8 mouse cellular contexts compared by ENCODE assay signal in genomic region chr2:61402588-61403487, GRCm38 (mm10).
A peak's percentile ranks its signal among the peaks of the same experiment; 100 is the strongest.
DNase-seq lines count a peak whose midpoint lies in the region; ATAC-seq and TF ChIP-seq lines count a peak whose summit lies in the region.

No protein-coding gene starts in this region.

- H3K9ac ChIP-seq in lung, postnatal 0 days (replicated peaks; ENCODE audit: low read depth) = no peak overlapping the region
- H3K9ac ChIP-seq in embryonic facial prominence, embryonic 14.5 days (ENCODE audit: low read depth, low read length) = peak overlapping the region; percentile 51
- H3K9ac ChIP-seq in intestine, embryonic 14.5 days (ENCODE audit: low read length) = peak overlapping the region; percentile 29; the same call in 1 of the 2 replicates

- no peak for TF ChIP-seq POLR2A in myocyte (IDR thresholded peaks at IDR 0.05; ENCODE audit: insufficient read length, low read depth)

- H3K27me3 ChIP-seq in lung, postnatal 0 days (replicated peaks; ENCODE audit: insufficient read depth, low read length) = no peaks in the 10 kb centered on the region
- no peaks in the 10 kb centered on the region for H3K27me3 ChIP-seq in embryonic facial prominence, embryonic 14.5 days (replicated peaks; ENCODE audit: control insufficient read depth, insufficient read depth, low read length)
- no peaks in the 10 kb centered on the region for H3K27me3 ChIP-seq in intestine, embryonic 14.5 days (replicated peaks; ENCODE audit: control insufficient read depth, insufficient read depth, low read length)
- H3K27me3 ChIP-seq in myocyte (ENCODE audit: control insufficient read depth, insufficient read depth, insufficient read length) = no peaks in the 10 kb centered on the region

- no peak overlapping the region for H3K27ac ChIP-seq in lung, postnatal 0 days (ENCODE audit: low read length)
- peak overlapping the region; percentile 39 for H3K27ac ChIP-seq in embryonic facial prominence, embryonic 14.5 days (replicated peaks; ENCODE audit: low read depth, low read length)
- no peak overlapping the region for H3K27ac ChIP-seq in intestine, embryonic 14.5 days (ENCODE audit: low read depth)

- peak overlapping the region; percentile 65 for H3K4me2 ChIP-seq in lung, postnatal 0 days (replicated peaks; ENCODE audit: low read depth, low read length)
- peak overlapping the region; percentile 65 for H3K4me2 ChIP-seq in embryonic facial prominence, embryonic 14.5 days (ENCODE audit: low read depth, low read length)
- peak overlapping the region; percentile 82 for H3K4me2 ChIP-seq in intestine, embryonic 14.5 days (ENCODE audit: low read length)
- H3K4me2 ChIP-seq in myocyte (ENCODE audit: low read depth) = peak overlapping the region; percentile 85

- H3K4me3 ChIP-seq in lung, postnatal 0 days (ENCODE audit: low read depth, low read length) = peak overlapping the region; percentile 38
- H3K4me3 ChIP-seq in embryonic facial prominence, embryonic 14.5 days (ENCODE audit: low read depth, low read length) = peak overlapping the region; percentile 40
- peak overlapping the region; percentile 40 for H3K4me3 ChIP-seq in intestine, embryonic 14.5 days (ENCODE audit: low read depth, low read length)
- H3K4me3 ChIP-seq in myocyte = peak overlapping the region; percentile 20

- no peaks in the 10 kb centered on the region for H3K36me3 ChIP-seq in lung, postnatal 0 days (ENCODE audit: insufficient read depth, low read length)
- no peaks in the 10 kb centered on the region for H3K36me3 ChIP-seq in embryonic facial prominence, embryonic 14.5 days (ENCODE audit: control insufficient read depth, insufficient read depth, low read length)
- no peaks in the 10 kb centered on the region for H3K36me3 ChIP-seq in intestine, embryonic 14.5 days (ENCODE audit: control insufficient read depth, insufficient read depth, low read length)
- no peaks in the 10 kb centered on the region for H3K36me3 ChIP-seq in myocyte (ENCODE audit: control insufficient read depth, insufficient read depth)

- H3K79me2 ChIP-seq in myocyte (ENCODE audit: control insufficient read depth, insufficient read depth) = no peaks in the 10 kb centered on the region

- DNase-seq in lung, postnatal 0 days (ENCODE audit: low spot score) = peak; percentile 15
- DNase-seq in lung, postnatal 25 days (ENCODE audit: low spot score) = no peak
- DNase-seq in embryonic facial prominence, embryonic 14.5 days (ENCODE audit: low spot score) = peak; percentile 19
- no peak for DNase-seq in intestine, embryonic 14.5 days (ENCODE audit: low spot score)
- no peak for DNase-seq in urinary bladder, postnatal 25 days (ENCODE audit: low spot score)
- DNase-seq in thymus, postnatal 25 days = no peak
- DNase-seq in left cerebral cortex, adult 18-20 months (ENCODE audit: low spot score in 2 of 2) = no peak

- H3K4me1 ChIP-seq in lung, postnatal 0 days (ENCODE audit: insufficient read depth, low read depth, low read length) = peaks cover 7% of the 10 kb centered on the region; the same call in 1 of the 2 replicates
- peaks cover 16% of the 10 kb centered on the region for H3K4me1 ChIP-seq in embryonic facial prominence, embryonic 14.5 days (ENCODE audit: control insufficient read depth, insufficient read depth, low read length)
- H3K4me1 ChIP-seq in intestine, embryonic 14.5 days (replicated peaks; ENCODE audit: control insufficient read depth, insufficient read depth, low read length) = peaks cover 8% of the 10 kb centered on the region

- TF ChIP-seq CTCF in lung, postnatal 0 days (IDR thresholded peaks at IDR 0.05) = no peak

- 13% methylated on average over 15 of the region's 15 CpGs for WGBS in lung, postnatal 0 days
- 8% methylated on average over 15 of the region's 15 CpGs for WGBS in embryonic facial prominence, embryonic 14.5 days
- 8% methylated on average over 15 of the region's 15 CpGs for WGBS in intestine, embryonic 14.5 days

- no peaks in the 10 kb centered on the region for H3K9me3 ChIP-seq in lung, postnatal 0 days (ENCODE audit: low read length)
- no peaks in the 10 kb centered on the region for H3K9me3 ChIP-seq in embryonic facial prominence, embryonic 14.5 days (ENCODE audit: control insufficient read depth, low read length)
- no peaks in the 10 kb centered on the region for H3K9me3 ChIP-seq in intestine, embryonic 14.5 days (ENCODE audit: control insufficient read depth, low read length)

- no peak overlapping the region for H3ac ChIP-seq in myocyte (ENCODE audit: control insufficient read depth, insufficient read length)

- no peak for TF ChIP-seq EP300 in lung, postnatal 0 days (IDR thresholded peaks at IDR 0.05)

- no peak for ATAC-seq in lung, postnatal 0 days
- ATAC-seq in embryonic facial prominence, embryonic 14.5 days (ENCODE audit: low read depth) = peak; percentile 42
- ATAC-seq in intestine, embryonic 14.5 days (replicated peaks; ENCODE audit: low FRiP score, low TSS enrichment, low read depth) = peak; percentile 26; the same call in 1 of the 2 replicates

TF ChIP-seq in myocyte, 11 proteins besides CTCF, POLR2A, EP300 and RAD21:
- TF ChIP-seq MAX (IDR thresholded peaks at IDR 0.05; ENCODE audit: low read depth) = no peak
- no peak for TF ChIP-seq MYOD1 (IDR thresholded peaks at IDR 0.05; ENCODE audit: control insufficient read depth in 1 of 3, insufficient read length in 2 of 3, low read depth in 2 of 3)
- TF ChIP-seq USF1 (IDR thresholded peaks at IDR 0.05; ENCODE audit: low read depth) = no peak
- TF ChIP-seq CEBPB (IDR thresholded peaks at IDR 0.05; ENCODE audit: insufficient read depth, poor library complexity, severe bottlenecking) = no peak
- no peak for TF ChIP-seq REST (IDR thresholded peaks at IDR 0.05; ENCODE audit: insufficient read depth, insufficient read length)
- no peak for TF ChIP-seq SRF (IDR thresholded peaks at IDR 0.05; ENCODE audit: control insufficient read depth, insufficient read length, low read depth)
- TF ChIP-seq TCF12 (IDR thresholded peaks at IDR 0.05; ENCODE audit: insufficient read depth, poor library complexity, severe bottlenecking) = no peak
- TF ChIP-seq POLR2AphosphoS2 (IDR thresholded peaks at IDR 0.05; ENCODE audit: insufficient read length, low read depth) = no peak
- no peak for TF ChIP-seq TCF3 (IDR thresholded peaks at IDR 0.05; ENCODE audit: insufficient read length, low read depth)
- TF ChIP-seq MYOG (IDR thresholded peaks at IDR 0.05; ENCODE audit: control insufficient read depth in 1 of 3, insufficient read depth in 1 of 3, insufficient read length in 2 of 3, low read depth in 2 of 3) = no peak

Comparison
In these comparisons a context has a peak if more than half of its experiments do, and no peak if none do; other contexts are left out.
1. DNase-seq: peak in lung, postnatal 0 days (single experiment) and embryonic facial prominence, embryonic 14.5 days (single experiment); none in lung, postnatal 25 days (single experiment), intestine, embryonic 14.5 days (single experiment), urinary bladder, postnatal 25 days (single experiment), thymus, postnatal 25 days (single experiment) and left cerebral cortex, adult 18-20 months (0 of 2).
2. Peak in every context shown above with its lines, with median percentiles within 50 percentile points of each other: H3K4me2 ChIP-seq and H3K4me3 ChIP-seq.